Mouse (Mus musculus) liver, embryonic 14.5 days (tissue): Measurements from ENCODE around the gene Relt. TPM values are rescaled to one million over a fixed set of nuclear protein-coding genes. Genes with fewer than 3 reads are reported as not detected.
A peak's percentile ranks its signal among the peaks of the same experiment; 100 is the strongest.

Source experiments
- ATAC-seq: fragments of 200-750 bp; cut with Nextera tagmentation; 2 replicates; pipeline ENCODE4 v1.8.0; 2017; ENCODE audit warnings: moderate number of reproducible peaks, mild to moderate bottlenecking, moderate library complexity; ENCODE audit not compliant: insufficient read depth
- DNase-seq, 3 experiments: peaks; one replicate each; pipeline ENCODE4 v3.0.0-alpha.2; 2012 to 2013; ENCODE audit warnings: low read depth in 3 of 3, low spot score in 3 of 3
- H3K27ac ChIP-seq: fragments of 300-500 bp; sonication (generic); 2 replicates; pipeline ENCODE4 v1.5.1; 2014; ENCODE audit warnings: moderate library complexity, mild to moderate bottlenecking, control low read depth, inconsistent platforms
- H3K27me3 ChIP-seq: fragments of 300-500 bp; sonication (generic); 2 replicates; pipeline ENCODE4 v1.6.1; 2014; ENCODE audit warnings: mild to moderate bottlenecking, low read length, moderate library complexity; ENCODE audit not compliant: control insufficient read depth, insufficient read depth
- H3K36me3 ChIP-seq: fragments of 300-500 bp; sonication (generic); replicated peaks from 2 replicates; pipeline ENCODE4 v1.6.1; 2014; ENCODE audit warnings: low read depth; ENCODE audit not compliant: control insufficient read depth, insufficient read depth
- H3K4me1 ChIP-seq, 2 experiments: fragments of 200-500 bp in 1 of 2; fragments of 300-500 bp in 1 of 2; sonication (generic) in 1 of 2; replicated peaks; 2 replicates each; pipeline ENCODE4 v1.6.1; 2012 to 2014; ENCODE audit warnings: antibody characterized with exemption in 1 of 2, inconsistent platforms in 1 of 2, low read length in 1 of 2; ENCODE audit not compliant: control insufficient read depth in 2 of 2, insufficient read depth in 2 of 2
- H3K4me2 ChIP-seq: fragments of 300-500 bp; sonication (generic); 2 replicates; pipeline ENCODE4 v1.6.1; 2014; ENCODE audit warnings: low read depth, mild to moderate bottlenecking, control low read depth, moderate library complexity
- H3K4me3 ChIP-seq, 2 experiments: fragments of 200-500 bp in 1 of 2; fragments of 300-500 bp in 1 of 2; sonication (generic) in 1 of 2; 2 replicates each; pipeline ENCODE4 v1.5.1; 2012 to 2014; ENCODE audit warnings: low read depth in 2 of 2, low read length in 2 of 2, mild to moderate bottlenecking in 2 of 2, control low read depth in 1 of 2, inconsistent platforms in 1 of 2, moderate library complexity in 1 of 2; ENCODE audit not compliant: insufficient read depth in 1 of 2
- H3K9ac ChIP-seq: fragments of 300-500 bp; sonication (generic); replicated peaks from 2 replicates; pipeline ENCODE4 v1.6.1; 2014; ENCODE audit warnings: mild to moderate bottlenecking, control low read depth, moderate library complexity
- H3K9me3 ChIP-seq: fragments of 300-500 bp; sonication (generic); 2 replicates; pipeline ENCODE4 v1.6.1; 2016; ENCODE audit warnings: low read length, mixed read lengths; ENCODE audit not compliant: control insufficient read depth
- CTCF ChIP-seq: IDR thresholded peaks from 2 replicates; pipeline ENCODE4 v1.5.1; 2016; ENCODE audit warnings: antibody characterized with exemption, low read depth, control low read depth
- EP300 ChIP-seq: IDR thresholded peaks from 2 replicates; pipeline ENCODE4 v1.6.1; 2016; ENCODE audit warnings: antibody characterized with exemption, low read depth
- WGBS: fragments of 180-500 bp; shearing (Covaris S2); extraction: QIAGEN DNeasy Blood & Tissue Kit; methylation state at CpG from one replicate; pipeline ENCODE4 v1.1.7; 2014; ENCODE audit not compliant: insufficient replicate concordance; 5-methylcytosine and 5-hydroxymethylcytosine counted together
- polyA plus RNA-seq, 2 experiments: library from polyadenylated mRNA; depleted of rRNA in 1 of 2; stranded (reverse) in 1 of 2; unstranded in 1 of 2; fragments of >200 nt; fragmentation: Nextera tagmentation in 1 of 2; extraction: Ambion mirVana in 1 of 2; gene quantifications; 2 replicates each; pipeline versions ENCODE4 v1.2.1 to v1.2.3; 2012 to 2014

The Relt gene
- polyA plus RNA-seq, 2 experiments = 11.7 to 17.2 TPM

GRCm38 (mm10) chr7:100854137-100854814, 9.0 kb downstream of the Relt start:
- no peak for DNase-seq
- Histone ChIP-seq H3K9ac (no peak overlapping the region; the same call in 1 of the 2 replicates), H3K4me3 (peak overlapping the region in 1 of 2 experiments; percentile 15; a peak in 1 of 4 replicates), H3K36me3 (peaks cover 41% of the 10 kb centered on the region), H3K27me3 (no peaks in the 10 kb centered on the region), H3K4me1 (peaks cover 28 to 59% of the 10 kb centered on the region in 2 experiments), H3K9me3 (no peaks in the 10 kb centered on the region), H3K27ac (peak overlapping the region; percentile 26; the same call in 1 of the 2 replicates), H3K4me2 (peak overlapping the region; percentile 39; the same call in 1 of the 2 replicates)
- WGBS = 32% methylated on average over 6 of the region's 6 CpGs
- TF ChIP-seq EP300 (no peak), CTCF (no peak)
- ATAC-seq = no peak

- DNase-seq (no peak), ATAC-seq (no peak)
- Histone ChIP-seq H3K27me3 (no peaks in the 10 kb centered on the region), H3K4me1 (peaks cover 23 to 50% of the 10 kb centered on the region in 2 experiments), H3K4me2 (no peak overlapping the region), H3K36me3 (peaks cover 42% of the 10 kb centered on the region), H3K9me3 (no peaks in the 10 kb centered on the region), H3K9ac (no peak overlapping the region), H3K4me3 (no peak overlapping the region), H3K27ac (no peak overlapping the region)
- 45% methylated on average over 3 of the region's 3 CpGs for WGBS
- TF ChIP-seq CTCF (no peak), EP300 (no peak)
These were observed 9.8 kb downstream of the Relt start for GRCm38 (mm10) chr7:100853396-100853795.

- no peak overlapping the region for H3K9ac ChIP-seq
- no peak overlapping the region for H3K27ac ChIP-seq
These were observed 11.5 kb downstream of the Relt start for GRCm38 (mm10) chr7:100851481-100852356.

DNA sequence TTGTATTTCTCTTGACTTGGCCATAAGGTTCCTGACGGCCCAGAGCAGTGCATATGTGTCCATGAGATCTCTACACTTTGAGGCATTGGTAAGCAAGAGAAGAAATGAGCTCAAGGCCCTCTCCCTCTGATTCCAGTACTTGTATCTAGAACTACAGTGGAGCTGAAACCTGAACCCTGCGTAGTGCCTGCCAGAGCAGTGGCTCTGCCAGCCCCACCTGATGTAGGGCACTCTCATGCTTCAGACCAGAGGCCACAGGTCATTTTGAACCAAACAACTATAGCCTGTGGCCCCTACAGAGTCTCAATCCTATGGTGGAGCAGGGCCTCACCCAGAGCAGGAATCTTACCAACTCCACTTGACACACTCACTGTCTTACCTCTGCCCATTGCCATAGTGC, 13.7 kb downstream of the Relt start:
- 81% methylated on average over 2 of the region's 2 CpGs for WGBS
- DNase-seq (no peak), ATAC-seq (no peak)
- Histone ChIP-seq H3K27ac (no peak overlapping the region), H3K4me3 (no peak overlapping the region), H3K9me3 (no peaks in the 10 kb centered on the region), H3K4me2 (no peak overlapping the region), H3K36me3 (peaks cover 57% of the 10 kb centered on the region), H3K4me1 (peaks cover 18 to 34% of the 10 kb centered on the region in 2 experiments), H3K9ac (no peak overlapping the region), H3K27me3 (no peaks in the 10 kb centered on the region)
- TF ChIP-seq EP300 (no peak), CTCF (no peak)

More at GRCm38 (mm10) chr7:100851481-100852356, 11.5 kb downstream of the Relt start:
- Histone ChIP-seq H3K36me3 (peaks cover 52% of the 10 kb centered on the region), H3K4me3 (no peak overlapping the region), H3K27me3 (no peaks in the 10 kb centered on the region), H3K4me1 (peaks cover 14 to 36% of the 10 kb centered on the region in 2 experiments), H3K4me2 (no peak overlapping the region), H3K9me3 (no peaks in the 10 kb centered on the region)
- TF ChIP-seq CTCF (no peak), EP300 (no peak)
- no peak for ATAC-seq
- DNase-seq = no peak
- 87% methylated on average over 9 of the region's 9 CpGs for WGBS

DNA sequence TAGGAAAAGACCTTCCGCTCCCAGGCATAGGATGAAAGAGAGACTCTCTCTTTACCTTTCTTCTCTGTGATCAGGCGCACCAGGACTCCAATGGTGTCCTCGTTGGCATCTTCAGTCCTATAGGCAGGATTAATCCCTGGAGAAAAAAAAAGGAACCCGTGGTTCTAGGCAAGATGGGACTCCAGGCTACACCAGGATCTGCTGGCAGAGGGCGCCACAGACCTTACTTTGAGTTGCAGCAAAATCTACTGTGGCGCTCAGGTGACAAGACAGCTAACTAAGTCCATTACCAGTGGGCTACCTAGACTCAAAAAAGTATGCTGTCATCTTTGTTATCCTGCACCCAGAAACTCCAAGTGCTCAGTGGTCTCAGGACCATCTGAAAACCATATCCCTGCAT, 14.5 kb downstream of the Relt start:
- H3K36me3 ChIP-seq = peaks cover 57% of the 10 kb centered on the region
- H3K4me1 ChIP-seq = peaks cover 23 to 37% of the 10 kb centered on the region in 2 experiments
- 53% methylated on average over 6 of the region's 6 CpGs for WGBS
- peak; percentile 88 for TF ChIP-seq CTCF
- no peak for TF ChIP-seq EP300
- no peak for DNase-seq
- no peak overlapping the region for H3K27ac ChIP-seq
- no peak overlapping the region for H3K4me3 ChIP-seq
- no peak for ATAC-seq
- no peak overlapping the region for H3K4me2 ChIP-seq
- no peaks in the 10 kb centered on the region for H3K27me3 ChIP-seq
- no peak overlapping the region for H3K9ac ChIP-seq
- no peaks in the 10 kb centered on the region for H3K9me3 ChIP-seq
